Mouse (Mus musculus): ENCODE measurements around the gene Rabggta. TPM values are rescaled to one million over a fixed set of nuclear protein-coding genes. Genes with fewer than 3 reads are reported as not detected.

The Rabggta gene
- total RNA-seq, 1 experiment from 2014 or later = 28.1 TPM

DNA sequence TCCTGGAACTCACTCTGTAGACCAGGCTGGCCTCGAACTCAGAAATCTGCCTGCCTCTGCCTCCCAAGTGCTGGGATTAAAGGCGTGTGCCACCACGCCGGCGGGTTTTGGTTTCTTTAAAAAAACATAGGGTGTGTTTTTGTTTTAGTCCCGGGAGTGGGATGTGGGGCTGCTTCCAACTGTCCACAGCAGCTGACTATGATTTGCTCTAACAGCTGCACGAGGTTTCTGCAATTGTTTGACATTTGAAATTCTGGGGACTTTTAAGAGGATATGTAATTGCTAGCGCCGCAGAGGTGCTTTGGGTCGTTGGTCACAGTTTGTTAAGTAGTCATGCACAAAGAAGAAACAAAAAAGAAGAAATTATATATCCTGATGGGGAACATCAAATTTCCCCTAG, 32.6 kb downstream of the Rabggta start:
- no peak for DNase-seq

DNA sequence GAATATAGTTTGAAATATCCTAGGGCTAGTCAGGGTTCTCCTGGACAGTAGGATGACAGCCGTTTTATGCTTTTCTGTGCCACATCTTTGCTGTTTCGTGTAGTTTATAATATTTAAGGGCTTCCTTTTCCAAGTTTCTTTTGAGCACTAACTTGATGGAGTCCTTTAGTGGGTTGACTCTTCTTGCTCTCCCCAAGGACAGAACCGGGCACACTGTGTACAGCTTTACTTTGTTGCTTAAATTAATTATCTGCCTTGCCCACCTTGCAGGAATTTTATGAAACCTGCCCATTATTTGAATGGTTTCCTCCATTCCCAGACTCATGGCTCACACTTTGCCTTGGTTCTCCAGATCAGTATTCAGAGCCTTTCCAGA, 40.0 kb downstream of the Rabggta start:
- DNase-seq = no peak

- DNase-seq = peak; percentile 92
These were observed 40.6 kb downstream of the Rabggta start, which contains the start of gene Tinf2 for GRCm38 (mm10) chr14:55681160-55682117. Gene Tinf2 (minus strand): TSS chr14:55681820.

DNA sequence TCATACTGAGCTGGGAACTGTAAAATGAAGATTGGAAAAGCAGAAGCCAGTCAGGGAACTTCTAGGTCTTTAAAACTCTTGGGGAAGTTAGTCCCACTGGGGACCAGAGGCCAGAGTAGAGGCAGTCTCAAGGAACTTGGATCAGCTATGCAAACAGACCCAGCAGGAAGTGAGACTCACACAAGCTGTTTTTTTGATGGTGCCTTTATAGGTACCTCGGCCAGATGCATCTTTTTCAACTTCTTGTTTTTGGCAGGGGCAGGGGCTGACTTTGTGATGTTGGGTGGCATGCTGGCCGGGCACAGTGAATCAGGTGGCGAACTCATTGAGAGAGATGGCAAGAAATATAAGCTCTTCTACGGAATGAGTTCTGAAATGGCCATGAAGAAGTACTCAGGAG, 44.4 kb downstream of the Rabggta start:
- no peak for DNase-seq

- no peak for DNase-seq
These were observed 49.4 kb downstream of the Rabggta start for GRCm38 (mm10) chr14:55672741-55673060.

DNA sequence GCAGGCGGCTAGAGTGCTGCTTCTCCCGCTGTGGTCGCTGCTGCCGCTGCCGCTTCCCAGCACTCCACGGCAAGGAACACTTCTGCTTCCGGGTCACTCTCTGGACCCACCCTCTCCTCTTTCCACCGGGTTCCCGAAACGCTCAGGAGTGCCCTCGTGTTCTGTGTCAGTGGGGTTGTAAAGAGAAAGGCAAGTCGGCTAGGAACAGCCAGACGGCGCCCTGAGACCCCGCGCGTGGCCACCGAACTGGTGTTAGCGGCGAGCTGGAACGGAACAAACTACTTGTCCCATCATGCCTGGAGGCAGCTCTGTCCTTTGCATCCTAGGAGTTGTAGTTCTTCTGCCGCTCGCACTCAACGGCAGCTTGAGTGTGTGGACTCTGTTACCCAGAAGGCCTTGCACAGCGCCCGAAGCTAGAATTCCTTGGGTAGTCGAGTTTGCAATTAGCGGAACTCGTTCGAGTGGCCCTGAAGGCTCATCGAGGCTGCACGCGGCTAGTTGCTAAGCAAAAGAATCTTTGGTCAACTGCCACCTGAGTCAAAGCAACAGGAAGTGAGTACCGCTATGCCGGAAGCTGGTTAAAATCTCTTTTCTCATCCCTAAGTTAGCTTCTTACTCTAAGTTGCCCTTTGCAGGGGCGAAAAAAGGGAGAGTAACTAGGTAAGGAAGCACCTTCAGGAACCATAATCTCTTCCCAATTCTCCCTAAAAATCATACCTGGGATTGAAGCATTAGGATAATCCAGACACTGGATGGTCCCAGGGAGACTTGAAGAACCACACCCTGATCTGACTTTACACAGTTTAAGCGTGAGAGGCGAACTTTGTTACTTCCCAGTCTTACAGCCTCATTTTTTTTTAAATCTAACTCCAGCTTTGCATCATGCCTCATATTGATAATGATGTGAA, 50.0 kb downstream of the Rabggta start, which contains the start of the genes Gmpr2 and Nedd8:
TSS of gene Gmpr2 (plus strand) at position 109 of the 908 bp plus-strand sequence.
TSS of gene Nedd8 (minus strand) at position 292 of the 908 bp plus-strand sequence.
- peak; percentile 76 for DNase-seq

DNA sequence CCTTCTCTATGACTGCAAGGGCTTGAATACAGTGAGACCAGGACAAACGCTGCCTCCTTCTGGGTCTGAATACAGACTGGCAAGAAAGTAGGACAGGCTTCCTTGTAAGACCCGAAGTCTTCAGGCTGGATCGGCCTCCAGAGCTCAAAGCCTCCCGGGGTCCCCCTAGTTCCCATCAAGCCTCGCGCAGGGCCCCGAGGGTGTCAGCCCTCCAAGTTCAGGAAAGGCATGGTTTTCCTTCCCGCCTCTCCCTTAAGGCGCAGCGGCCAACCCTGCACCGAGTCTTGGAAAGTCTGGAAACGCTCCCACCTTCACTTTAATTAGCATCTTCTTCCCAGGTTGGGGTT, 50.6 kb downstream of the Rabggta start:
- no peak for DNase-seq

Other genes with a start within 250 kb of the Rabggta start
- 83.7 and 89.8 TPM in 2 replicates for gene Dhrs4, start 243.5 kb downstream of the Rabggta start, total RNA-seq (2021)
- gene Carmil3, start 231.6 kb downstream of the Rabggta start, total RNA-seq (2021) = 7.3 and 9.6 TPM in 2 replicates
- gene Cpne6, start 211.8 kb downstream of the Rabggta start, total RNA-seq (2021) = 0.12 TPM in 1 of 2 replicates, not detected in the other
- gene Nrl, start 197.3 kb downstream of the Rabggta start, total RNA-seq (2021) = not detected in 2 replicates
- gene Pck2, start 182.0 kb downstream of the Rabggta start, total RNA-seq (2021) = 33.9 and 46.2 TPM in 2 replicates
- 131 and 160 TPM in 2 replicates for gene Dcaf11, start 162.3 kb downstream of the Rabggta start, total RNA-seq (2021)
- gene A730061H03Rik, start 161.9 kb downstream of the Rabggta start, total RNA-seq (2021) = 2.6 TPM in 1 of 2 replicates, not detected in the other
- 1.7 and 2.6 TPM in 2 replicates for gene Fitm1, start 146.6 kb downstream of the Rabggta start, total RNA-seq (2021)
- gene Psme1, start 144.1 kb downstream of the Rabggta start, total RNA-seq (2021) = 328 and 383 TPM in 2 replicates
- gene Emc9, start 137.0 kb downstream of the Rabggta start, total RNA-seq (2021) = 34.5 and 61.6 TPM in 2 replicates
- gene Psme2, start 131.2 kb downstream of the Rabggta start, total RNA-seq (2021) = 357 and 368 TPM in 2 replicates
- 37.4 and 49.3 TPM in 2 replicates for gene Rnf31, start 130.6 kb downstream of the Rabggta start, total RNA-seq (2021)
- gene Irf9, start 118.7 kb downstream of the Rabggta start, total RNA-seq (2021) = 24.2 and 24.8 TPM in 2 replicates
- gene Rec8, start 104.2 kb downstream of the Rabggta start, total RNA-seq (2021) = 13.6 TPM in 2 replicates
- 100 and 141 TPM in 2 replicates for gene Ipo4, start 86.3 kb downstream of the Rabggta start, total RNA-seq (2021)
- gene Gm49378, start 84.4 kb downstream of the Rabggta start, total RNA-seq (2021) = 2.4 and 2.5 TPM in 2 replicates
- 81.1 and 98.6 TPM in 2 replicates for gene Tm9sf1, start 78.5 kb downstream of the Rabggta start, total RNA-seq (2021)
- 2.6 and 2.9 TPM in 2 replicates for gene Tssk4, start 72.1 kb downstream of the Rabggta start, total RNA-seq (2021)
- 73.5 and 88.6 TPM in 2 replicates for gene Mdp1, start 61.8 kb downstream of the Rabggta start, total RNA-seq (2021)
- 28.0 and 32.2 TPM in 2 replicates for gene Gmpr2, start 50.3 kb downstream of the Rabggta start, total RNA-seq (2021)
- 347 and 352 TPM in 2 replicates for gene Nedd8, start 50.1 kb downstream of the Rabggta start, total RNA-seq (2021)
- 30.0 and 36.4 TPM in 2 replicates for gene Tinf2, start 40.4 kb downstream of the Rabggta start, total RNA-seq (2021)
- gene Tgm1, start 8.3 kb downstream of the Rabggta start, total RNA-seq (2021) = not detected in 2 replicates
- 75.8 and 77.4 TPM in 2 replicates for gene Dhrs1, start 23.4 kb upstream of the Rabggta start, total RNA-seq (2021)
- 20.9 and 24.4 TPM in 2 replicates for gene Nop9, start 23.4 kb upstream of the Rabggta start, total RNA-seq (2021)
- gene Cideb, start 36.2 kb upstream of the Rabggta start, total RNA-seq (2021) = 0.79 and 2.9 TPM in 2 replicates
- 0.12 TPM in 1 of 2 replicates, not detected in the other for gene Ltb4r2, start 39.2 kb upstream of the Rabggta start, total RNA-seq (2021)
- not detected in 2 replicates for gene Ltb4r1, start 43.7 kb upstream of the Rabggta start, total RNA-seq (2021)
- 8.0 and 10.2 TPM in 2 replicates for gene Adcy4, start 61.8 kb upstream of the Rabggta start, total RNA-seq (2021)
- gene Ripk3, start 66.6 kb upstream of the Rabggta start, total RNA-seq (2021) = 2.9 and 3.6 TPM in 2 replicates
- gene Nfatc4, start 100.9 kb upstream of the Rabggta start, total RNA-seq (2021) = 19.9 and 30.5 TPM in 2 replicates
- 10.7 and 13.5 TPM in 2 replicates for gene Nynrin, start 131.7 kb upstream of the Rabggta start, total RNA-seq (2021)
- gene Cbln3, start 162.1 kb upstream of the Rabggta start, total RNA-seq (2021) = 0.15 and 0.24 TPM in 2 replicates
- gene Khnyn, start 162.7 kb upstream of the Rabggta start, total RNA-seq (2021) = 21.6 and 25.5 TPM in 2 replicates
- gene Sdr39u1, start 178.0 kb upstream of the Rabggta start, total RNA-seq (2021) = 58.1 and 62.6 TPM in 2 replicates
- 0.49 and 1.2 TPM in 2 replicates for gene Cma1, start 222.4 kb upstream of the Rabggta start, total RNA-seq (2021)
- gene Cma2, start 228.7 kb upstream of the Rabggta start, total RNA-seq (2021) = not detected in 2 replicates